Mouse (Mus musculus) cerebellum, adult 8-10 months (tissue): ENCODE data around the gene Rrp36.
A peak's percentile ranks its signal among the peaks of the same experiment; 100 is the strongest.

Experiments
- DNase-seq: peaks from one replicate; pipeline ENCODE4 v3.0.0; 2022

The Rrp36 gene

DNA sequence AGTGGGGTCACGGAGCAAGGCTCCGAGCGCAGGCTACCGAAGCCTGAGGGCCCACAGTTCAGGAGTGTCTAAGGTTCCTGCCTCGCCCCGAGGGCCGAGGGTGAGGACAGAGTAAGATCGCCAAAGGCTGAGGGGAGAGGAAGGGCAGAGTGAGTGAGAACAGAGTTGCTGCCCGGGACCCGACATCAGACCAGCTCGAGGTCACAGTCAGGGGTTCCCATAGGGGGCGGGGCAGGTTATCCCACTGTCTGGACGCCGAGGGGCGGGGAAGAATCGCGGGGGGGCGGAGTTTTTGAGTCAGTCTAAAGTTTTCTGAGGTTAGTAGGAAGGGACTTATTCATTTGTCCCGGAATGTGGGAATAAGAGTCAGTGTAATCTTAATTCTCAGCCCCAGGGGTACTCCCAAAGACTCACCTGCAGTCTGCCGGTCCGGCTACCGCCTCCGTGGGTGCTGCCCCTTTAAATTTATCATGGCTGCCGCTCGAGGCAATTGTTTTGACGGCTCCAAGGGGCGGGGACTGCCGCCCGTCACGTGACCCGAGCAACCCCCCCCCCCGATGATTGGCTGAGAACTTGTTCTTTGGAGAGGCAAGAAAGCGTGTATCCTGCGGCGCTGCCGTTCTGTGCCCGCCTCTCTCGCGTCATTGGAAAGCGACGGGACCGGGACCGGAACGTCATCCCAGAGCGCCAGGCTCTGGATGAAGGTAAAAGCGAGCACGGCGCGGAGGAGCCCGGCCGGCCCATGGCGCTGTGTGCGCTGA lies 28.4 kb downstream of the Rrp36 start, which contains the start of the genes Klc4 and Mrpl2:
TSS of gene Klc4 (minus strand) at position 462 of the 761 bp plus-strand sequence.
TSS of gene Mrpl2 (plus strand) at position 669 of the 761 bp plus-strand sequence.
- DNase-seq = peak; percentile 99

DNA sequence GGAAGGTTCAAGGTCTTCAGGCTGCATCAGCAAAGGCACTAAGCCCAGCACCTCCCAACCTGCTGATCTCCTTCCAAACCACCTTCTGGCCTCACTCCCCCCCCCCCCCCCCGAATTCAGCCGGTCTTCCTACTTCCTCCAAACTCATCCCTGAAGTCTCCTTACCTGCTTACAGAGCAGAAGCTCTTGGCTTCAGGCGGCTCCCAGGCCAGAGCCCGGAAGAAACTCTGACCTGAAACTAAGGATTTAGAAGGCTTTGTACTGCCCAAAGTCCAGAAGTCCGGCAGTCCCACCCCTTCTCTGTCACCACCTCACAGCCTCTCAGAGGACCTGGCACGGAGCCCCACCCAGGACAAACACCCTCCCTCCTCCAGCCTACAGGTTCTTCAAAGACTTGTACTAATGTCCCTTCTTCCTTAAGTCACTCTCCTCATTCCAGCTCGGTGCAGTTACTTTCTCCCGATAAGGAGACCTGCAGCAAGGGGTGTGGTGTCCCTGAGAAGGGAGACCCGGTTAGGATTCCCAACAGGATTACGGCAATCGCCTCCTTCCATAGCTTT lies 29.2 kb downstream of the Rrp36 start:
- DNase-seq = peak; percentile 61

DNA sequence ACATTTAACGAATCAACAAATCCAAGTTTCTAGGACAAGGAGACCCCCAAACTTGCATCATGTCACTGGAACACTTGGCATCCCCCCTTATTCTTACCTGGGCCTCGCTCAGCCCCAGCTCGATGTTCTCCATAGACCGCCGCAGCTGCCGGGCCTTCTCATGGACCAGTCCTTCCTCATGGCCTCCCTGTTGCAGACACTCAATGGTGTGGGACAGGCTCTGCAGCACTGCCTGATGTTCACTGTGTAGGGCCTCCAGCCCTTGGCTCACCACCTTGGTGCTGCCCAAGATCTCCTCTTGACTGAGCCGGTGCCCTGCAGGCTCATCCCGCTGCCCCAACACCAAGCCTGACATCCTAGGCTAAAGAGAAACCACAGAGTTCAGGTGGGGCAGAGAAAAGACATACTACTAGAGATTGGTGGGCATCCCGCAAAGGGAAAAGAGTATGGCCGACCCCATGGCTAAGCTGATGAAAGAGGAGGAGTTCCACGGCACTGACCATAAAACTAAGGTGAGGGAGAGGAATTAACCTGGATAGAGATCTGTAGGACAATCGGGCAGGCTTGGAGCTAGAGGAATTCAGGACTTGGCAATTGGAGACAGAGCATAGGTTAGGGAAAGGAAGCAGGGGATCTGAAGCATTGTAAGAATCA lies 29.9 kb downstream of the Rrp36 start:
- DNase-seq = no peak

DNA sequence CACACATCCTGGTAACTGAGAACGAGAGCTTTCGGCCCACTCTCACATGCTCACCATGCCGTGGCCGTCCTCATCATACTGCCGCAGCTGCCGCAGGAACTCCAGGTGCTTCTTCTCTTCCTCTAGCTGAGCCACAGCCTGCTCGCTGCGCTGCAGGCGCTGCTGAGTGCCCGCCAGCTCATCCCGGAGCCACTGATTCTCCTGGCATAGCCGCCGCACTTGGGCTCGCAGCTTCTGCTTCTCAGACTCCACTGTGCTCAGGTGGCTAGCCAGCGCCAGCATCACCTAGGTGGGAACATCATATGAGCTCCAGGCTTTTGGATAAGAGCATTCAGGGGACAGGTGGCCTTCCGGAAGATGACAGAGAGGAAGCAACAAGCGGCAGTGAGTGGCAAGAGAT lies 32.1 kb downstream of the Rrp36 start:
- no peak for DNase-seq

DNA sequence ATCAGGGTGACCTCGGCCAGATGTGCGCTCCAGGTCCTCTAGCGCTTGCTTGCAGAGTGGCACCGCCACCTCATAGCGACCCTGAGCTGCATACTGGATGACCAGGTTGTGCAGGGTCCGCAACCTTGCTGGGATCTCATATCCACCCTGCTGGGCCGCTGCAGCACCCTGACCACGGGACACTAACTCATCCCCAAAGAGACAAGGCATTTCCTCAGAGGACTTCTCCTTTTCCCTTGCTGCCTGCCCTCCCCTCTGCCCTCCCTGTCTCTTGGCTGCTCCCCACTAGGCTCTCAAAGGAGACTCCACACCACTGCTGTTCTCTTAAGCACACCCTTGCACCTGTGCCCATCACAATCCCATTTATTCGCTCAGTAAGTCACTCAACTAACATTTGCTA lies 34.2 kb downstream of the Rrp36 start:
- no peak for DNase-seq

DNA sequence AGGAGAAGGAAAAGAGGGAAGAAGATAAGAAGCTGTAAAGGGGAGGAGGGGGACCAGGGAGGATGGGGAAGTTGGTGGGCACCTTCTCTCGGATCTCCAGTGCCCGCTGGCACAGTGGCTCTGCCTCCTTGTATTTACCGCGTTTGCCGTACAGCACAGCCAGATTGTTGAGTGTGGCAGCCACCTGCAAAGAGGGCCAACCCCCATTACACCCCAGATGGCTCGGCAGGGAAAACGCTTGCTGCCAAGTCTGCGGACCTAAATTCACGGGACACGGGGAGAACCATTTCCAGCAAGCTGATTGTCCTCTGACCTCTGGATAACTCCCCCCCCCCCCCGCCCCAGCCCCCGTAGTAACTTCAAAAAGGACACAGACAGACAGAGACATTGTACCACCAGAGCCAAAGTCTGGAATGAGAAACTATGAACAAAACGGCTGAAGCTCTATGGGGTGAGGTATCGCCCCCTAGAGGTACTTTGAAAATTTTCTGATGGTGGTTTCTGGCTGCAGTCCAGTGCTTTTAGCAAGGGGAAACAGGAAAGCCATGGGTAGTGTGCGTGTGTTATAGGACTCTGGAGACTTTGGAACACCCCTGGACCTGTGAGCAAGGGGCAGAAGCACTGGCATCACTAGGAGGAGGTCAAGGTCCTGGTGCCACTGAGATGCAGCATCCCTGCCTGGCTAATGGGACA lies 37.2 kb downstream of the Rrp36 start:
- DNase-seq = peak; percentile 81

DNA sequence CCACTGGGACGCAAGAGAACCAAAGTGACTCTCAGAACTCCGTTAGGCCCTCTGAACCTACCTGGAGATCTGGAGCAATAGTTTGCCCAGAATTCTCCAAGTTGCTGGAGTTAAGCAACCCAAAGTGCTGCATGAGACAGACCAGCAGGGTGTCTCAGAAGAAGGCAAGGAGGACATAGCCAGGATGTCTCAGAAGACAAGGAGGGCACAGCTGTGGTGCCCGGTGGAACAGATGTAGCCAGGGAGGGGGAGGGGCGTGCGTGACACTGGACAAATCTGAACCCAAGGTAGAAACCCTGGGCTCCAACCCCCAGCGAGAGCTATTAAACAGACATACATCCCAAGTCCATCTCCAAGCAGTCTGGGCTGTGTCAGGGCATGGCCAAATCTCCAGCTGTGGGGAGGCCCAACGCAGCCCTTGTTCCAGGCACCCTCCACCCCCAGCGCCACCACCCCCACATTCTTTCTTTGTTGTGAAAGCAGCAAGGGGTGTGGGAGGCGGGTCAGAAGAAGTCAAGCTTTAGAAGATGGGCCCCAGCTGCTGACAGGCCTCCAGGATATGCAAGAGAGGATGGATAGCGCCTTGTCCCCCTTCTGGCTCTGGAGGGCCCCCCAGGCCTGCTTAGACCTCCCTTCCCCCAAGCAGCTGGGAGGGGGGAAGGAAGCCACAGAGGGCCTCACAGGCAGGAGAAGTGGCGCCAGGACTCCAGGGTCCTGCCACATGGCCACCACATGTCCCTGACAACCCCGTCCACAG lies 44.3 kb downstream of the Rrp36 start:
- DNase-seq = no peak

DNA sequence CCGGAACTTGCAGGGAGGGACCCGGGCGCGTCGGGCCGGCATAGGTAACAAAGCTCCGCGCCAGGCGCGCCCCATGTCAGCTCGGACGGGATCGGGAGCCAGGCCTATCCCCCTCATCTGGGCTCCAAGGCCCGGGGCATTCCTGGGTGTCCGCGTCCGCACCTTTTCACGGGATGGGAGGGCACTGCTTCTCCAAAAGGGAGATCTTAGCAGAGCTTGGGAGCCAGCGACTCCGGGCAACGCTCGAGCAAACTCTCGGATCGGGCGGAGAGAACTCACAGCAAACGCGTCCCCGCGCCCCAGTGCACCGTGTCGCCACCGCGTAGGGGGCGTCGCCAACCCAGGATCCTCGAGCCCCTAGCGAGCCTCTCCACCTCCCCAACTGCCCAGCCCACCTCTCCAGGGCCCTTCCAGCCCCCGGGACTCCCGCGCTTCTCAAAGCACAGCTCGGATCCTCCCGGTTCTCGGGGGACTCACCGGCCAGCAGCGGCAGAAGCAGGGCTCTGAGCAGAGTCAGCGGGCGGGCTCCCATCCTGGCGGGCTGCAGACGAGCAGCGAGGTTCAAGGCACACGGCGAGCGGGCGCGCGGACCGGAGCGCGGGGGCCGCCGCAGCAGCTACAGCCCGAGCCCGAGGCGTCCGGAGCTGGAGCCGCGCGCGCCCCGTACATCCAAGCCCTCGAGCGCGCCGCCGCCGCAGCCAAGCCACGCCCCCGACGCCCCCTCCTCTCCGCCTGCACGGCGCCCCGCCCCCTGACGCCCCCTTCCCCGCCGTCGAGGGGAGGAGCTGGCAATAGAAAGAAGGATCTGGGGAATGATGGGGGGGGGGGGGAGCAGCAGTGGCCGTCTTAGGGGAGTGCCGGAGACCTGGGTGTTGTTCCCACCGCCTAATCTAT lies 45.1 kb downstream of the Rrp36 start, which contains the start of gene Ptk7:
TSS of gene Ptk7 (minus strand) at position 714 of the 894 bp plus-strand sequence.
- no peak for DNase-seq

DNA sequence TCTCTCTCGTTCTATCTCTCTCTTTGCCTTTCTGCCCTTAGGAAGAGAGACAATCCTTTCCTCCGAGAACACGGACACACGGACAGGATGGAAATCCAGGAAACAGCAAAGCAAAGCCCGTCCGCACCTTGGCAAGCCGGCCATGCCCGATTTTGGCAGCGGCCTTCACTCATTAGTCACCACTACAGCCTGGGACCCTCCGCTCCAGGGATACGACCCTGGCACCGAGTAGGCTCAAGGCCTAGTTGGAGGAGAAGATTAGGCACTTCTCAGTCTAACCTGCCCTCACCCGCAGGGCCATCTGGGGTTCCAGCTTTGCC lies 45.7 kb downstream of the Rrp36 start:
- no peak for DNase-seq

DNA sequence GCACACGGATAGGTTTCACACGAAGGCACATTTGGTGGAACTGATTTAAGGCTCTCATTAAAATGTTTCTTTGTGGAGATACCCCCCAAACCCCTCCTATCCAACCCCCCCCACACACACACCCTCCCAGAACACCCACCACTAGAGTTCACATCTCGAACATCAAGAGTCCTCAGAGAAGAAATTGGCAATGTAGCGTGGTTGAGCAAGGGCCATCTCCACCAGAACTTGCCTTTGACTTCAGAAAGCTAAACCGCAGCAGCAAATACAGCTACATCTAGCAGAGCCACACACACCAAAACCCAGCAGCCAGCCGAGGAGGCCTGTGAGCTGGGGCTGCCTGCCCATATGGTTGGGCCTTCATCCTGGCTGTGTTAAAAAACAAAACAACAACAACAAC lies 46.7 kb downstream of the Rrp36 start:
- DNase-seq = no peak

DNA sequence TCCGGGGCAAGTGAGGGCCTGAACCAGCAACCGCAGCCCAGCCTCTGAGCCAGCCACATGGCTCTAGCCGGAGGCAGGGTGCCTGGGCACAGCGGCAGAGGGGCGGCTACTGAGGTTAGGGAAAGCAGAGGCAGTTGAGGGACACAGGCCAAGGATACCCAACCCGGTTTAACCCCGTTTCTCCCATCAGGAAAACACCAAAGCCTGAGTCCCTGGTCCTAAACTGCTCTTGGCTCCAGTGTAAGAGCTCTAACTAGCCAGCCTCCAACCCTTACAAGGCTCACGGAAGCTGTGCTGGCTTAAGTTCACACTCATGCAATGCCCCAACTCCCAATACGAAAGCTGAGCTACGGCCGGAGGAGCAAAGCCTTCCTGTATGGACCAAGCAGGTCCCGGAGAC lies 49.6 kb downstream of the Rrp36 start:
- no peak for DNase-seq

DNA sequence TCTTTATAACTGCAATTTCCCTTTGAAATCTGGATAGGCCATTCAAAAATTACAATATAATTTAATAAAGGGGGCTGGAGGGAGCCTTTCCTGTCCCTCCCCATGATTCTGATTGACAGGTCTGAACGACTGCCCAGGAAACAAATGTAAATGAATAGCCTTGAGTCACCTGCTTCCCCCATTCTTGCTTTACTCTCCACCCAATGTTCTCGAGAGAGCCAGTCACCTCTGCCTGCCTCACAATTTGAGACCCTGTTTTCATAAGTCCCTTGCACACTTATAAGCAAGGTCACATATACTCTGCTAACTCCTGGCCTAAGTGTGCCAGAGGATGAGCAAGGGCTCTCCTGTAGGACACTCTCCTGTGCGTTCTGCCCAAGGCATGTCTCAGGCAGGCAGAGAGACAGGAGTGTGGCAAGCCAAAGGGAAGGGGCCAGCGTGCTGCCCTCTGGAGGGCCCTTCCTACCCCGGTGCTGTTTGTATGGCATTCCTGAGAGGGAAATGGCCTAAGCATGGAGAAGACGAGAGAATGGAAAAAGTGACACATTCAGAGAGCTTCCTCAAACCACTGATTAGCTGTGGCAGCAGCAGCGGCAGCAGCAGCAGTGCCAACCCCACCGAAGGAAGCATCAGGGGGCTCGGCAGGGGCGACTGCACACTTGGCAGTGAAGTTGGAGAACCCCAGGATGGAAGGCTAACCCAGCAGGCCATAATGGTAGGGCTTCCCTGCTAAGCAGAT lies 50.2 kb downstream of the Rrp36 start:
- DNase-seq = no peak

DNA sequence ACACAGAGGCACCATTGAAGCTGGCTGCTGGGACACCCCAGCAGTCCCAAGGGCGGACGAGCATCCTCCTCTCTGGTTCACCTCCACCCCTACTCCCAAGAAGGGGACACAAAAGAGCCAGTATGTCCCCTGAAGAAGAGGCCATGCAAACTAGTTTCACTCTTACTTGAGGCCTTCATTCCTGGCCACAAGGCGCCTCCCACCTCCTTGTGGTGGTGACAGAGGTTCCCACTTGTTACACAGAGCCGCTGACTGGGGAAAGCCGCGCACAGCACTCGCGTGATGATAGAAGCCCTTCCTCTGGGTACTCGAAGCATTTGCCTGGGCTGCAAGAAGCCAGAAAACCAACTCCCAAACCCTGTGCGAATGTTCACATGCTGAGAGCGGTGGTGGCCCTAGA lies 51.9 kb downstream of the Rrp36 start:
- no peak for DNase-seq

DNA sequence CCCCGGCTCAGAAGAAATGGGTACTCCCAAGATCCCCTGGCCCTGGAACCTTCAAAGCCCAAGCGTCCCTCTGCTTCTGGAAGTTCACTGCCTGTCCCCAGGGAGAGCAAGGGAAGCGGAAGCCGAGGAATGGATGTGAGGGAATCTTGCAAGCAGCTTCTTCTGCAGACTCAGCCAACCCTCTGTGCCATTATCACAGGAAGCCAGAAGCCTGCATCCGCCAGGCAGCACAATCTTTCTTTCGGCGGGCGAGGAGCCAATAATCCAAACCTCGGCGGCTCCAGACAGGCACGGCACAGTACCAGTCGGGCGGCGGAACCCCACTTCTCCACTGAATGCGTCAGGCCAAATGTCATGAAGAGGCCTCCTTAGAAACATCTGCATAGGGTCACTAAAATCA lies 52.8 kb downstream of the Rrp36 start:
- DNase-seq = no peak

DNA sequence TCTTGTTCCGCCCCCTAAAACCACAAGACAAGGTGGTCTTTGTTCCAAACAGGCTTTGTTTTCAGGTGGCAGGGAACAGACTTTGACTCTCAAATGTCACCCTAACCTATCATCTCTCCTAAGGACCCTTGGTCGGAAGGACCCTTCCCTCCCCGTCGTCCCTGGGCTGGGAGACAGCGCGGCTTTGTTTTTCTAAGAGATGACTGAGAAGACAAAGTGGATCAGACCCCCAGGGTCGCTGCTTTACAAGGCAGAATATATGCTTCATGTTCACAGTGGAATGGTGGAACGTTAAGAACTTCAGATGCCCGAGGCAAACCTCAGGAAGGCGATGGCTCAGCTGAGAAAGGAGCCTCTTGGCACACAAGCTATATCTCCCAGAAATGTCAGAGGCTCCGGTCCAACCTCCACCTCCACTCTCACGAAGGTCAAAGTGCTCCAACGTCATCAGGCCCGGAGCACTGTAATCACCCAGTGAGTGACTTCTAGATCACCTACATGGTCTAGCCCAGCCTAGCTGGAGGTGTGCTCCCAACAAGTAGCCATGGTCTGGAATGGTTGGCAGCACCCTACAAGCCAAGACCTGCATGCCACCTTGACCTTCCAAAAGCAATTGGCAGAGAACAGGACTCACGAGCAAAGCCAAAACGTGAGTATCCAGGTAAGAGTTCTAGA lies 54.3 kb downstream of the Rrp36 start:
- no peak for DNase-seq

DNA sequence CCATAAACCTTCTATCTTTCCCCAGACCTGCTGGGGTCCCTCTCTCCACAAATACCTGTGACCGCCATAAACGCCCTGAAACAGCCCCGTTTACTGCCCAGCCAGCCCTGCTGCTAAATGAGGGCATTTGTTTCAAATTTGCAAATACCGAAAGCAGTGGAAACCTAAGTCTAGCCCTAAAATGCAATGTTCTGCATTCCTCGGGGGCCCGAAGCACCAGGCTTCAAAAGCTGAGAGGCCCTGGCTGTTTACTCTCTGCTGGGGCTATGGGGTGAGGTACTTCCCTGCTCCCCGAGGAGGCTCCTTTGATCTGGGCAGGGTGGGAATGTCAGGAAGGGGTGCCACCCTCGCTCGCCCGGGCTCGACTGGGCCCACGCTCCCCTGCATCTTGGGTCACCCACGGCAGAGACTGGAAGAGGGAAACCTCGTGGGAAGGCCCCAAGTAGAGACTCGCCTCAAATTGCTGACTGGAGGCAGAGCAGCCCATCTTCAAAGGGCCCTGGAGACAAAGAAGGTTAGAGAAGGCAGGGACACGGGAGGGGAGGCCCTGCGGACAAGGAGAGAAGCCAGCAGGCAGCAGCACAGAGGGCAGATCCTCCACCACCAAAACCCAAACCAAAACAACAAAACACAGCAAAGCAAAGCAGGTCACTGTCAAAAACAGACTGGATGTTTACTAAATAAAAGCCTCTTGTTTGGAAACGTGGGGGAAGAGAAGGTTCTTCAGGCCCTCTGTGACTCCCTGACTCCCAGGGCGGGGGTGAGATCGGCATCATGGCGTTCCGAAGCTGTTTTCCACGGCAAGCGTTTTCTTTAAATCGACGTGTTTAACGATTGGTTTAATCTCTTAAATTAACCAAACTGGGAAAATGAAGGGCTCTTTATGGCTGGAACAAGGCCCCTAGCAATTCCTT lies 55.1 kb downstream of the Rrp36 start:
- no peak for DNase-seq

DNA sequence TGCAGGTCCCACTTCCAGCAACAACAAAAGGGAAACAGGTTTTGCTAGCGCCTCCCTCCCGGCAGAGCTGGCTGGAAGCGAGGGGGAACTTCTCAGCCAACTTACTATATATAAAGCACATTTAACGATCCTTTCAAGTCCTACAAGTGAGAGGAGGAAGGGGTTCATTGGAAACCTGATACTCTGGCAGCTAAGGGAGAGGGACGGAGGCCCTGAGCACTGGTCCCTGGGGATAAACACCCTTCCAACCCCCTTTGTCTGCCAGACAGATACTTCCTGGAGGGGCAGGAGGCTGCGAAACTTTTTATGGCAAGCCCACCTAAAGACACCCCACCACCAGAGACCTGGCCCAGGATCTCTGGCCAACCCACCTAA lies 55.8 kb downstream of the Rrp36 start:
- no peak for DNase-seq

DNA sequence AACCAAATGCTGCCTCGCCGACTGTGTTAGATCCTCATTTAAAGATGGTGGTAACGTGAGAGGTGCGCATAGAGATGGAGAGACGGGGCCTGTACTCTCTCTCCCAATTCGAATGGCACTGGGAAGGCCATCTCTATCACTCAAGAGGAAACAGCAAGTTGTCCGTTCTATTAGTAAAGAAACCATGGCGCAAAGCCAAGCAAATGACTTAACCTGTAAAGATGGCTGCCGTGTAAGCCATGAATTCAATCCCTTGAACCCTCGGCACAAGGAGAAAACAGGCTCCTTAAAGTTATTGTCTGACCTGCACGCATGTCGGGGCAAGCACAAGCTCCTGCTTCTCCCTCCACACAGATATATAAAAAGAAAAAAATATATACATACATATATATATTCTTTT lies 56.4 kb downstream of the Rrp36 start:
- DNase-seq = no peak
